Mouse (Mus musculus) ES-Bruce4 (cell line): ENCODE measurements around the gene Rptor.

Source experiments
- CTCF ChIP-seq: IDR thresholded peaks from one replicate; pipeline ENCODE4 v1.8.1; 2011; ENCODE audit warnings: low read depth, low read length
- POLR2A ChIP-seq: IDR thresholded peaks from one replicate; pipeline ENCODE4 v1.8.1; 2011; ENCODE audit warnings: low read length; ENCODE audit not compliant: insufficient read depth

- no peak for TF ChIP-seq CTCF
- TF ChIP-seq POLR2A, result no peak
Observed at GRCm38 (mm10) chr11:119875685-119876084, 273.0 kb downstream of the Rptor start.
